Mouse (Mus musculus) bone marrow, adult 2 months (tissue): ENCODE results near the gene Havcr2. TPM values are rescaled to one million over a fixed set of nuclear protein-coding genes. Genes with fewer than 3 reads are reported as not detected.
"Not testable (repeated sequence)": the region's sequence is repeated elsewhere in the genome, so short reads cannot be mapped to it uniquely, and the experiment has no call there.

Experiments used
- H3K27ac ChIP-seq: fragments of 200-500 bp; 2 replicates; pipeline ENCODE4 v1.5.1; 2012; ENCODE audit warnings: low read depth, mild to moderate bottlenecking, control low read depth, inconsistent platforms, low read length; ENCODE audit not compliant: control insufficient read depth, poor library complexity, insufficient read depth
- H3K4me1 ChIP-seq: fragments of 200-500 bp; 2 replicates; pipeline ENCODE4 v1.6.1; 2011; ENCODE audit warnings: low read length; ENCODE audit not compliant: control insufficient read depth, insufficient read depth
- H3K4me3 ChIP-seq: fragments of 200-500 bp; replicated peaks from 2 replicates; pipeline ENCODE3; 2011; ENCODE audit warnings: mild to moderate bottlenecking, low read depth, low read length, control low read depth; ENCODE audit not compliant: control insufficient read depth
- CTCF ChIP-seq: fragments of 200-500 bp; IDR thresholded peaks from 2 replicates; pipeline ENCODE4 v1.5.1; 2011; ENCODE audit warnings: low read length, control low read depth; ENCODE audit not compliant: control insufficient read depth, insufficient read depth
- POLR2A ChIP-seq: fragments of 200-500 bp; IDR thresholded peaks from 2 replicates; pipeline ENCODE4 v1.6.1; 2011; ENCODE audit warnings: low read depth, mild to moderate bottlenecking, control low read depth, low read length, borderline replicate concordance; ENCODE audit not compliant: control insufficient read depth
- WGBS: fragments of 180-500 bp; shearing (Covaris S2); methylation state at CpG from one replicate; pipeline ENCODE4 v1.1.7; 2018; 5-methylcytosine and 5-hydroxymethylcytosine counted together
- polyA plus RNA-seq: library from polyadenylated mRNA; stranded (reverse); fragments of >200 nt; gene quantifications from 2 replicates; pipeline ENCODE4 v1.2.4, GENCODE M21; 2011; ENCODE audit warnings: low replicate concordance; ENCODE audit not compliant: missing spikeins, insufficient read depth, insufficient read length

The Havcr2 gene
- polyA plus RNA-seq = 1.3 and 1.4 TPM in 2 replicates

GRCm38 (mm10) chr11:46454453-46455045, at the start of gene Havcr2:
Gene Havcr2 (plus strand): TSS chr11:46454935.
- 33% methylated on average over 6 of the region's 6 CpGs for WGBS
- Histone ChIP-seq H3K27ac (no peak within 1 kb of the TSS), H3K4me1 (no peaks in the 10 kb centered on the region), H3K4me3 (no peak within 1 kb of the TSS)
- TF ChIP-seq POLR2A (no peak), CTCF (no peak)

- WGBS = 85% methylated on average over 16 of the region's 16 CpGs
- no peak overlapping the region for H3K4me3 ChIP-seq
- TF ChIP-seq POLR2A (no peak), CTCF (no peak)
- H3K4me1 ChIP-seq = no peaks in the 10 kb centered on the region
- H3K27ac ChIP-seq = no peak overlapping the region
Observed at GRCm38 (mm10) chr11:46404986-46405385, 49.7 kb upstream of the Havcr2 start.

GRCm38 (mm10) chr11:46406721-46407120, 48.0 kb upstream of the Havcr2 start:
- Histone ChIP-seq H3K27ac (no peak overlapping the region), H3K4me1 (no peaks in the 10 kb centered on the region), H3K4me3 (no peak overlapping the region)
- 78% methylated on average over 10 of the region's 10 CpGs for WGBS
- TF ChIP-seq CTCF (no peak), POLR2A (no peak)

- 85% methylated on average over 2 of the region's 2 CpGs for WGBS
- Histone ChIP-seq H3K4me1 (no peaks in the 10 kb centered on the region), H3K27ac (no peak overlapping the region), H3K4me3 (no peak overlapping the region)
- TF ChIP-seq CTCF = no peak
- no peak for TF ChIP-seq POLR2A
Observed at GRCm38 (mm10) chr11:46410018-46410563, 44.6 kb upstream of the Havcr2 start.

GRCm38 (mm10) chr11:46418438-46418837, 36.3 kb upstream of the Havcr2 start:
- TF ChIP-seq CTCF = no peak
- no peak for TF ChIP-seq POLR2A
- Histone ChIP-seq H3K4me3 (no peak overlapping the region), H3K4me1 (no peaks in the 10 kb centered on the region; the same call in 1 of the 2 replicates), H3K27ac (no peak overlapping the region)
- 85% methylated on average over 1 of the region's 1 CpGs for WGBS

GRCm38 (mm10) chr11:46418860-46419259, 35.9 kb upstream of the Havcr2 start:
- 90% methylated on average over 5 of the region's 5 CpGs for WGBS

GRCm38 (mm10) chr11:46421086-46421888, 33.4 kb upstream of the Havcr2 start:
- 42% methylated on average over 8 of the region's 8 CpGs for WGBS
- no peak overlapping the region for H3K27ac ChIP-seq
- H3K4me3 ChIP-seq = no peak overlapping the region
- TF ChIP-seq POLR2A (no peak), CTCF (no peak)
- no peaks in the 10 kb centered on the region; the same call in 1 of the 2 replicates for H3K4me1 ChIP-seq

More at GRCm38 (mm10) chr11:46418860-46419259, 35.9 kb upstream of the Havcr2 start:
- Histone ChIP-seq H3K4me3 (no peak overlapping the region), H3K27ac (no peak overlapping the region), H3K4me1 (no peaks in the 10 kb centered on the region; the same call in 1 of the 2 replicates)
- TF ChIP-seq POLR2A (no peak), CTCF (no peak)

GRCm38 (mm10) chr11:46428131-46428530, 26.6 kb upstream of the Havcr2 start:
- H3K27ac ChIP-seq, H3K4me1 ChIP-seq, H3K4me3 ChIP-seq: not testable (repeated sequence)
- 85% methylated on average over 4 of the region's 4 CpGs for WGBS

- Histone ChIP-seq H3K4me1 (no peaks in the 10 kb centered on the region), H3K27ac (no peak overlapping the region), H3K4me3 (no peak overlapping the region)
- 80% methylated on average over 2 of the region's 2 CpGs for WGBS
- no peak for TF ChIP-seq POLR2A
- no peak for TF ChIP-seq CTCF
Observed at GRCm38 (mm10) chr11:46430123-46430522, 24.6 kb upstream of the Havcr2 start.
